Mouse (Mus musculus) bone marrow, adult 2 months (tissue): Measurements from ENCODE around the gene Plekho2.

Experiments used
- CTCF ChIP-seq: fragments of 200-500 bp; IDR thresholded peaks from 2 replicates; pipeline ENCODE4 v1.5.1; 2011; ENCODE audit warnings: low read length, control low read depth; ENCODE audit not compliant: control insufficient read depth, insufficient read depth
- POLR2A ChIP-seq: fragments of 200-500 bp; IDR thresholded peaks from 2 replicates; pipeline ENCODE4 v1.6.1; 2011; ENCODE audit warnings: low read depth, mild to moderate bottlenecking, control low read depth, low read length, borderline replicate concordance; ENCODE audit not compliant: control insufficient read depth

DNA sequence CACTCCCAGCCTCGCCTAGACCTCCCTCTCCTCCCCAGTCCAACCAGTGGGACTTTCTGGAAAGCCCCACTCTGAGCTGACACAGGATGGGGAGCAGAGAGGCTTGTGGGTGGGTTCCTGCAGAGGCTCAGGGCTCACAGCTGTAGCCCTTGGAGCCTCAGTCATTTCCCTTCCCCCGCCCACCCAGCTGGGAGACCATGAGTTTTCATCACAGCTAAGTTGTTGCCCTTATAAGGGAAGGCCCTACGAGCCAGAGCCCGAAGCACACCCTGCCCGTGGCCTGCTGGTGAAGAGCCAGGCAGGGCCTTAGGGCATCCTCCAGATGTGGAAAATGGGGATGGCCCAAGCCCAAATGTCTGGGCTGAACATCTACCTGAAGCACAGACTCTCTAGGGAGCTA, 28.8 kb downstream of the Plekho2 start:
- TF ChIP-seq POLR2A (no peak), CTCF (no peak)
